Mouse (Mus musculus): Measurements from ENCODE around the gene Mmp23. TPM values are rescaled to one million over a fixed set of nuclear protein-coding genes. Genes with fewer than 3 reads are reported as not detected.

Mmp23 gene
- total RNA-seq, 2 experiments from 2014 or later = not detected

DNA sequence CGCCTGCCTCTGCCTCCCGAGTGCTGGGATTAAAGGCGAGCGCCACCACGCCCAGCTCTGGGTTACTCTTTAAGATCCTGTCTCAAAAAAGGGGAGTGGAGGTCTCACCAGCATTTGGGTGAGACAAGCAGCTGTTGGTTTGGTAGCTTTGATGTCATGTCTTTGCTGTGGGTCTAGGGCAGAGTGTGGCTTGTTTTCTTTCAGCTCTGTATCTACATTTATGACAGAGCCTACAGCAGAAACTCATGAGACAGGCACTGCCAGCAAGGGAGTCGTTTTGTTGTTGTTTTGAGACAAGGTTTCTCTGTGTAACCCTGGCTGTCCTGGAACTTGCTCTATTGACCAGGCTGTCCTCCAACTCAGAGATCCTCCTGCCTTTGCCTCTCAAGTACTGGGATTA, 49.4 kb downstream of the Mmp23 start:
- no peak for ATAC-seq (replicated peaks; ENCODE audit: low FRiP score, poor library complexity, severe bottlenecking)

- ATAC-seq (replicated peaks; ENCODE audit: low FRiP score, poor library complexity, severe bottlenecking) = no peak
Observed at GRCm38 (mm10) chr4:155602753-155603152, 50.4 kb downstream of the Mmp23 start.

DNA sequence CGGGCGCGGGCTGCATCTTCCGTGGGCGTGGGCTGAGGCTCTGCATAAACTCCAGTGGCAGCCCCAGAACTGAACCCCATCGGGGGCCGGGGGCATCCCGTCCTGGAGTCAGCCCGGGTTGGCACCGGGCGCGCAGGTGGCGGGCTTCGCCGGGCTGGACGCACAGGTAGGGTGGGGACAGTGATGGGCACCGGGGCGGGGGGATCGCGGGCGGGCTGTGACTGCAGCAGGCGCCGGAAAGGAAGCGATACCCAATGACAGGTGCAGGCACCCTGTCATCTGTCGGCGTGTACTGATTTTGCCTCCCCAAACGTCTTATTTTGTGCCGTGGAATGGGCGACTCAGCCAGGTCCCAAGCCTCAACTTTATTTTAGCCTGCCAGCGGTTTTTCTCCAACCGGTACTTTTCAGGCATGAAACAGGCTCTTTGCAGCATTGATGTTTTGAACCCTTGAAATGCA, 51.2 kb downstream of the Mmp23 start:
- ATAC-seq (replicated peaks; ENCODE audit: low FRiP score, poor library complexity, severe bottlenecking) = no peak

- ATAC-seq (replicated peaks; ENCODE audit: low FRiP score, poor library complexity, severe bottlenecking) = peak; percentile 89
Observed at GRCm38 (mm10) chr4:155601091-155601996, 51.8 kb downstream of the Mmp23 start, which contains the start of gene Slc35e2. Gene Slc35e2 (plus strand): TSS chr4:155601416.

Other genes starting within 250 kb of the Mmp23 start
- gene Cfap74, start 244.2 kb downstream of the Mmp23 start, total RNA-seq (2015; ENCODE audit: low replicate concordance) = not detected in 2 replicates
- gene Cfap74, start 244.2 kb downstream of the Mmp23 start, total RNA-seq (2017; ENCODE audit: low replicate concordance) = 0.56 TPM in 1 of 2 replicates, not detected in the other
- gene Tmem52, start 184.3 kb downstream of the Mmp23 start, total RNA-seq (2015; ENCODE audit: low replicate concordance) = not detected in 2 replicates
- gene Tmem52, start 184.3 kb downstream of the Mmp23 start, total RNA-seq (2017; ENCODE audit: low replicate concordance) = not detected in 2 replicates
- 42.4 and 62.8 TPM in 2 replicates for gene Gnb1, start 162.0 kb downstream of the Mmp23 start, total RNA-seq (2015; ENCODE audit: low replicate concordance)
- gene Gnb1, start 162.0 kb downstream of the Mmp23 start, total RNA-seq (2017; ENCODE audit: low replicate concordance) = 18.8 and 34.2 TPM in 2 replicates
- 42.3 and 46.2 TPM in 2 replicates for gene Nadk, start 91.0 kb downstream of the Mmp23 start, total RNA-seq (2015; ENCODE audit: low replicate concordance)
- gene Nadk, start 91.0 kb downstream of the Mmp23 start, total RNA-seq (2017; ENCODE audit: low replicate concordance) = 27.5 and 27.6 TPM in 2 replicates
- 10.4 and 13.8 TPM in 2 replicates for gene Slc35e2, start 52.0 kb downstream of the Mmp23 start, total RNA-seq (2015; ENCODE audit: low replicate concordance)
- gene Slc35e2, start 52.0 kb downstream of the Mmp23 start, total RNA-seq (2017; ENCODE audit: low replicate concordance) = 7.6 and 13.2 TPM in 2 replicates
- gene Cdk11b, start 28.5 kb downstream of the Mmp23 start, total RNA-seq (2015; ENCODE audit: low replicate concordance) = 23.0 and 24.8 TPM in 2 replicates
- 20.7 and 51.7 TPM in 2 replicates for gene Cdk11b, start 28.5 kb downstream of the Mmp23 start, total RNA-seq (2017; ENCODE audit: low replicate concordance)
- gene Gm10563, start 8.0 kb downstream of the Mmp23 start, total RNA-seq (2015; ENCODE audit: low replicate concordance) = not detected in 2 replicates
- gene Gm10563, start 8.0 kb downstream of the Mmp23 start, total RNA-seq (2017; ENCODE audit: low replicate concordance) = not detected in 2 replicates
- gene Mib2, start 15.8 kb upstream of the Mmp23 start, total RNA-seq (2015; ENCODE audit: low replicate concordance) = 0.77 and 0.84 TPM in 2 replicates
- gene Mib2, start 15.8 kb upstream of the Mmp23 start, total RNA-seq (2017; ENCODE audit: low replicate concordance) = 2.1 and 3.2 TPM in 2 replicates
- gene Fndc10, start 41.0 kb upstream of the Mmp23 start, total RNA-seq (2015; ENCODE audit: low replicate concordance) = not detected in 2 replicates
- 0.09 TPM in 1 of 2 replicates, not detected in the other for gene Fndc10, start 41.0 kb upstream of the Mmp23 start, total RNA-seq (2017; ENCODE audit: low replicate concordance)
- 35.9 and 37.1 TPM in 2 replicates for gene Ssu72, start 51.4 kb upstream of the Mmp23 start, total RNA-seq (2015; ENCODE audit: low replicate concordance)
- 28.3 and 43.4 TPM in 2 replicates for gene Ssu72, start 51.4 kb upstream of the Mmp23 start, total RNA-seq (2017; ENCODE audit: low replicate concordance)
- 0.19 TPM in 1 of 2 replicates, not detected in the other for gene Tmem240, start 81.4 kb upstream of the Mmp23 start, total RNA-seq (2015; ENCODE audit: low replicate concordance)
- not detected in 2 replicates for gene Tmem240, start 81.4 kb upstream of the Mmp23 start, total RNA-seq (2017; ENCODE audit: low replicate concordance)
- gene Atad3a, start 107.7 kb upstream of the Mmp23 start, total RNA-seq (2015; ENCODE audit: low replicate concordance) = 4.6 and 14.0 TPM in 2 replicates
- 11.9 and 17.4 TPM in 2 replicates for gene Atad3a, start 107.7 kb upstream of the Mmp23 start, total RNA-seq (2017; ENCODE audit: low replicate concordance)
- gene Vwa1, start 121.3 kb upstream of the Mmp23 start, total RNA-seq (2015; ENCODE audit: low replicate concordance) = not detected in 2 replicates
- gene Vwa1, start 121.3 kb upstream of the Mmp23 start, total RNA-seq (2017; ENCODE audit: low replicate concordance) = not detected in 2 replicates
- gene Tmem88b, start 132.5 kb upstream of the Mmp23 start, total RNA-seq (2015; ENCODE audit: low replicate concordance) = 1.3 TPM in 1 of 2 replicates, not detected in the other
- 0.42 and 1.3 TPM in 2 replicates for gene Tmem88b, start 132.5 kb upstream of the Mmp23 start, total RNA-seq (2017; ENCODE audit: low replicate concordance)
- gene Ankrd65, start 137.1 kb upstream of the Mmp23 start, total RNA-seq (2015; ENCODE audit: low replicate concordance) = 2.5 TPM in 1 of 2 replicates, not detected in the other
- gene Ankrd65, start 137.1 kb upstream of the Mmp23 start, total RNA-seq (2017; ENCODE audit: low replicate concordance) = 1.7 and 4.3 TPM in 2 replicates
- gene Mrpl20, start 149.5 kb upstream of the Mmp23 start, total RNA-seq (2015; ENCODE audit: low replicate concordance) = 33.0 and 33.8 TPM in 2 replicates
- 18.9 and 45.0 TPM in 2 replicates for gene Mrpl20, start 149.5 kb upstream of the Mmp23 start, total RNA-seq (2017; ENCODE audit: low replicate concordance)
- 117 and 136 TPM in 2 replicates for gene Ccnl2, start 159.1 kb upstream of the Mmp23 start, total RNA-seq (2015; ENCODE audit: low replicate concordance)
- 187 and 202 TPM in 2 replicates for gene Ccnl2, start 159.1 kb upstream of the Mmp23 start, total RNA-seq (2017; ENCODE audit: low replicate concordance)
- gene Aurkaip1, start 177.9 kb upstream of the Mmp23 start, total RNA-seq (2015; ENCODE audit: low replicate concordance) = 25.0 and 35.9 TPM in 2 replicates
- gene Aurkaip1, start 177.9 kb upstream of the Mmp23 start, total RNA-seq (2017; ENCODE audit: low replicate concordance) = 48.7 and 56.0 TPM in 2 replicates
- 2.1 TPM in 1 of 2 replicates, not detected in the other for gene Mxra8, start 186.3 kb upstream of the Mmp23 start, total RNA-seq (2015; ENCODE audit: low replicate concordance)
- not detected in 2 replicates for gene Mxra8, start 186.3 kb upstream of the Mmp23 start, total RNA-seq (2017; ENCODE audit: low replicate concordance)
- gene Dvl1, start 194.0 kb upstream of the Mmp23 start, total RNA-seq (2015; ENCODE audit: low replicate concordance) = 3.7 and 6.7 TPM in 2 replicates
- gene Dvl1, start 194.0 kb upstream of the Mmp23 start, total RNA-seq (2017; ENCODE audit: low replicate concordance) = 4.8 and 6.3 TPM in 2 replicates
- not detected in 2 replicates for gene Tas1r3, start 210.0 kb upstream of the Mmp23 start, total RNA-seq (2015; ENCODE audit: low replicate concordance)
- gene Tas1r3, start 210.0 kb upstream of the Mmp23 start, total RNA-seq (2017; ENCODE audit: low replicate concordance) = 0.14 and 0.85 TPM in 2 replicates
- 1.5 and 1.7 TPM in 2 replicates for gene Cptp, start 216.1 kb upstream of the Mmp23 start, total RNA-seq (2015; ENCODE audit: low replicate concordance)
- 2.5 and 6.4 TPM in 2 replicates for gene Cptp, start 216.1 kb upstream of the Mmp23 start, total RNA-seq (2017; ENCODE audit: low replicate concordance)
- gene Ints11, start 216.2 kb upstream of the Mmp23 start, total RNA-seq (2015; ENCODE audit: low replicate concordance) = 5.6 and 10.0 TPM in 2 replicates
- gene Ints11, start 216.2 kb upstream of the Mmp23 start, total RNA-seq (2017; ENCODE audit: low replicate concordance) = 7.8 and 8.5 TPM in 2 replicates
- gene Pusl1, start 238.4 kb upstream of the Mmp23 start, total RNA-seq (2015; ENCODE audit: low replicate concordance) = 2.3 and 5.9 TPM in 2 replicates
- 2.2 and 5.3 TPM in 2 replicates for gene Pusl1, start 238.4 kb upstream of the Mmp23 start, total RNA-seq (2017; ENCODE audit: low replicate concordance)
- 5.6 and 10.0 TPM in 2 replicates for gene Acap3, start 238.4 kb upstream of the Mmp23 start, total RNA-seq (2015; ENCODE audit: low replicate concordance)
- 4.3 and 23.7 TPM in 2 replicates for gene Acap3, start 238.4 kb upstream of the Mmp23 start, total RNA-seq (2017; ENCODE audit: low replicate concordance)

Measured in erythroblast, adult 5-6 weeks (primary cell).